Mouse (Mus musculus) common myeloid progenitor, adult 5-6 weeks (primary cell): ENCODE results near the gene Ssh3. TPM values are rescaled to one million over a fixed set of nuclear protein-coding genes. Genes with fewer than 3 reads are reported as not detected.

Experiments
- ATAC-seq: replicated peaks from 2 replicates; pipeline ENCODE4 v1.8.0; 2016; ENCODE audit warnings: low read depth, mild to moderate bottlenecking, moderate TSS enrichment, inconsistent platforms; ENCODE audit not compliant: poor library complexity, severe bottlenecking
- total RNA-seq: library from RNA; stranded (forward); fragments of 200-1000, 187-1606 nt; gene quantifications from 2 replicates; pipeline ENCODE4 v1.2.3, GENCODE M21; 2017

Gene Ssh3
- 13.6 and 22.7 TPM in 2 replicates for total RNA-seq

DNA sequence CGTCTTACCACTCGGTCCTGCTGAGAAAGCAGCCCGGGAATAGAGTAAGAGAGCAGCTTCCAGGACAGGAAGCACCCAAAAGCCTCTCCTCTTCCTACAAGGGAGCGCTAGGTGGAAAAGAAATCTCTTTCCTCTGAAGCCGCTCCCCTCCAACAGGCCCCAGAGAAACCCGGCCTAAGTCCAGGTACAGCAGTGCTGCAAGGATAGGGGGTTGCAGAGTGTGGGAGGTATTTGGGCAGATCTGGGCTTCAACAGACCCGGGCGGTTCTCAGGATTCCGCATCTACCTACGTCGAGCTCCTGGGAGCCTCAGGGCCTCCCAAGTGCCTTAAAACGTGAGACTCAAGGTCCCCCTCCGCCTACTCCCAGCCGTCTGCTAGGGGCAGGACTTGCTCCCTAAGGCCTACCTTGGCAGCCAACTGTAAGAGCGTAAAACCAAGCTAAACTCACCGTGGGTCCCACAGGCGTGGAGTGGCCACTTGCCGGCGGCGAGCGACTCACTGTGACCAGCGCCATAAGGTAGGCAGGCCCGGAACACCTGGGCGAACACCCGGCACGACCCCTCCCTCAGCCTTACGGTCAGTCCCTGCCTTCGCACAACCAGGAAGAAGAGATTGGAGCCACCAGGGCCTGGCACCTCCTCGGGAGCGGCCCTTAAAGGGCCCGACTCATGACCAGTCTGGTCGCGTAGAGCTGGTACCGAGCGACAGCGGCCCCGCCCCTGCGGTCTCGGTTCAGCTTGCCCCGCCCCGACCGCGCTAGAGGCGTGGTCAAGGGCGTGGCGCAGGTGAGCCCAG, at the start of gene Ssh3:
TSS of gene Ssh3 (minus strand) at position 615 of the 796 bp plus-strand sequence.
- ATAC-seq: peak; percentile 90

DNA sequence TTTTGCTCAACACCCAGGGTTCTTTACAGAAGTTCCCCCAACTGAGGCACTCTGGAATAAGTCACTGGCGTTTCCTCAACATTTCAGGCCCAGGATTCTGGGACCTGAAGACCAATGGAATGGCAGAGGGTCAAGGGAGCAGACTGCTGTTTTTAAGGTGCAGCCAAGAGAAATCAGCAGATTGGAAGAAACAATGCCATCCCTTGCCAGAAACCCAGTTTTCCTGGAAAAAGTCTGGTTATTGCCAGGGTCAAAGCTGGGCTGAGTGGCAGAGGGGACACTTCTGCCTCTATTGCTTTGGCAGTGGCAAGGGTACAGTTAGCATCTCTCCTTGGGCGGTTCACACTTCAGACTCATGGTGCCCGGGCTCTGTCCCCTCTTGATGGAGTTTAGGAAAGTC, 48.2 kb upstream of the Ssh3 start:
- no peak for ATAC-seq

DNA sequence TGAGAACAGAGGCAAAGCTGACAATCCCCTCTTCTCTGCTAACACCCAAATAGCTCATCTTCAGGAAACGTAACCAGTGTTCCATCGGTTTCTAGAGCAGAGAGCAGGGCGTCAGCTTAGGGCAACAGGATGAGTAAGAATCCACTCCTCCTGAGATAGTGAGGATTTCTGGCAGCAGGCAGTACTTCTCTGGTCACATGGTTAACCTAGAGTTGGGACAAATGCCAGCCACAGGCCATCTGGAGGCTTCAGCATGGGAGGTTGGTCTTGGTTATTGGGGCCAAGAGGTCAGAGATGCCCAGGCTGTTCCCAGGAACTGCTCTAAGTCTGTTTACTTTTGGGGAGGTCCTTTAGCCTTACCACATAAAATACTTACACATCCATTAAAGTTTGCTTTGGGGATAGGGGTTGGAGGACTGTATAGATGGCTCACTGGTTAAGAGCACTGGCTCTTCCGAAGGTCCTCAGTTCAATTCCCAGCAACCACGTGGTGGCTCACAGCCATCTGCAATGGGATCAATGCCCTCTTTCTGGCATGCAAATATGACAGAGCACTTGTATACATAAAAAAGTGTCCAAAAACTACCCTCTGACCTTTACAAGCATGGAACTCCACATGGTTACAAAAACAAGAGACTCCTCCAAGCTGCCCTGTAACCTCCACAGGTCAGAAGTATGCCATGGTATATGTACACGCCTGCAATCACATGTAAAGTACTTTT, 46.4 kb upstream of the Ssh3 start:
- ATAC-seq: no peak

DNA sequence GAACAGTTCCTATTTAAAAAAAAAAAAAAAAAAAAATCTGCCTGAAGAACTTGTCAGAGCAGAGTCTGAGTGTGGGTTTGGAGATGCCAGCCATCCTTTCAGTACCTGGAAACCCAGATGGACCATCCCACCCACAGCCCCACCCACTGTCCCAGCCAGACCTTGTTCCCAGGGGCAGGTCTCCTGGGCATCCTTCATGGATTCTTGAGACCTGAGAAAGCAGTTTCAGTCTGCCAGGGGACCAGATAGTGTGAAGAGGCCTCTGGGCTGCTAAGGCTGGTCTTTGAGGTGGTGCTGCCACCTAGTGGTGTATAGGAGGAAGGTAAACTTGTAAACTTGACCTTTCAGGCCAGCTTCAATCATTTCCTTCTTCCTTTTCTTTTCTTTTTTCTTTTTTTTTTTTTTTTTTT, 40.8 kb upstream of the Ssh3 start:
- ATAC-seq: peak; percentile 75

DNA sequence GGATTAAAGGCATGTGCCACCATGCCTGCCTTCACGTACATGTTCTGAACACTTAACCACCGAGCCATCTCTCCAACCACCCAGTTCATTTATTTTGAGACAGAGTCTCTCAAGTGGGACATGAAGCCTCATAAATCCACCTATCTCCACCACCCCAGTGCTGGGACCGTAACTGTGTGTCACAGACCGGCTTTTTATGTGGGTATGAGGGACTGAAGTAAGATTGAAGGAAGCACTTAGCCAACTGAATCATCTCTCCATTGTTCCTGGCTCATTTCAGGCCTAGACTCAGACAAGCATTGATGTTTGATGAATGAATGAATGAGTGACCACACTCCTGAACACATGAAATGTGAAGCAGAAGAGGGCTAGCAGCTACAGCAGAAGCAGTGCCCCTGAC, 40.3 kb upstream of the Ssh3 start:
- no peak for ATAC-seq

DNA sequence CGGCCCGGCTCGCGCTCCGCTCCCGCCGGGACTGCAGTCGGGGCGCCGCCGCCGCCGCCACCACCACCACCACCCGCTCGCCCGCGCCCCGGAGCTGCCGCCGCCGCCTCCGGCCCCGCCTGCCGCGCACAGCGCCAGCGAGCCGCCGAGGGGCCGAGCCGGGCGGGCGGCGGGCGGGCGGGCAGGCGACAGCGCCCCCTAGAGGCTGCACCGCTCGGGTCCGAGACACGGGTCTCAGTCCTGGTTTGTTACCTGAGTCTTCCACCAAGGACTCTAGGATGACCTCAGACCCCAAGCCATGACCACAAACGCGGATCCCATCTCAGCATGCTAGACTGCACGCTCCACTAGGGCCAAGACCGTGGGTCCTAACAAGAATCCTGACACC, 37.2 kb upstream of the Ssh3 start, which contains the start of gene Grk2:
TSS of gene Grk2 (minus strand) at position 33 of the 388 bp plus-strand sequence.
- peak; percentile 10; the same call in 1 of the 2 replicates for ATAC-seq

DNA sequence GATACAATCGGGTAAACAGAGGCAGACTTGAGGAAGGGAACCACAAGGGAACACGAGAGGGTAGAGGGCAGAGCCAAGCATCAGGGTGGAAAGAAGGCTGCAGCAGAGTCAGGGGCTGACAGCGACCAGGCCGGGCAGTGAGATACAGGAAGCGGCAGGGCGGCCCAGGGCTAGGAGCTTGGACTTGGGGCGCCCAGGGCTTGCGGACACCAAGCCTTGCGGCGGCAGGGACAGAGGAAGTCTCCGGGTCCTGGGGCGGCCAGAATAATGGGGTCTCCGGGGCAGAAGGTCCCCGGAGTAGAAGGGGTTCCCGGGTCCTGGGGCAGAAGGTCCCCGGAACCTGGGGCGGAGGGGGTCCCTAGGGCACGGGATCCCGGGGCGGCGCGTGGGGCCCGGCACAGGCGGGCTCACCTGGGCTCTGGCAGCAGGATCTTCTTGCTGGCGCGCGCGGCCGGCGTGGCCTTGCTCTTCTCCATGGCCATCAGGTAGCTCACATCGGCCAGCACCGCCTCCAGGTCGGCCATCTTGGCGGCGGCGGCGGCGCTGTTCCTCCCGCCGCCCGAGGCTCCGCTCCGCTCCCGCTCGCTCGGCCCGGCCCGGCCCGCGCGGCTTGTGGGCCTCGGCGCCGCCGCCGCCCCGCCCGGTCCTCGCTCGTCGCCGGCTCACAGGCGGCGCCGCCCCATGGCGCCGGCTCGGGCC, 36.7 kb upstream of the Ssh3 start:
- ATAC-seq: no peak

DNA sequence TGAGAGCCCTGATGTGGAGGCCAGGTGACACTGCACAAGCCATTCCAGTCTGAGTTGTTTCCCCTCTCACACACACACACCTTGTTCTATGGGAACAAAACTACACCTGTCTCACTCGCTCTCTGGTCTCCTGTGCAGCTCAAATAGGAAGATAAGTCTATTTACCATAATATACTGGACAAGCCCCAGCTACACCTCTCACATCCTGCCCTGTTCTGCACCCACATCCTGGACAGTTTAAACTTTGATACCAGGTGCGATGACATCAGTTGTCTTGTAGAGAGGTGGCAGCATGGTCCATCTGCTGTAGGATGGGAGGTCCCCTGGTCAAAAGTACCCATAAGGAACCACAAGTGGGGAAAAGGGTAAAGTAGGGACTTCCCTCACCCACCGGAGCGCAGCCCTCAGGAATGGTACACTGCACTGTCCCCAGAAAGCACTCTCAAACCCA, 35.9 kb upstream of the Ssh3 start:
- no peak for ATAC-seq

DNA sequence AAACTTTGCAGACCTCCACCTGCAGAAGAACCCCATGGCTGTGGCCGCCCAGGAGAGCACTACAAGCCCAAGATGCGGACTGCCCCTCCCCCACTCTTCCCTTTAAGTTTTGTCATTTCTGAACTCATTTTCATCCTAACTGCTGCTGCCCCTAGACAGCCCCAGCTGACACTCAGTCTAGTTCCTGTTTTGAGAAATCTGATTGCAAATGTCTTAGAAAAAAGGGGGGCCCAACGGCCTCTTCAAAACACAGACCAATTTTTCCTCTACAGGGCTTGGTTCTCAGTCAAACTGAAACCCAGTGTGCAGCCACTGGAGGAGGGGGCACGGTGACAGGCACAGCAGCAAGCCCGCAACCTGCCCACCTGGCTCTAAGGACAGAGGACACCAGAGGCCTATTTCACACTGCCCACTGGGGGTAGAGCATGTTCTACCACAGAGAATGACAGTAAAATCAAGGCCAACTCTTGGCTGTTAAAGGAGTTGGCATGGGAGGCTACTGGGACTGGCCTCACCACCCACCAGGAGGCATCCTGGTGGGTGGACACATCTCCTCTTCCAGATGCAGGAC, 35.4 kb upstream of the Ssh3 start:
- peak; percentile 16 for ATAC-seq

DNA sequence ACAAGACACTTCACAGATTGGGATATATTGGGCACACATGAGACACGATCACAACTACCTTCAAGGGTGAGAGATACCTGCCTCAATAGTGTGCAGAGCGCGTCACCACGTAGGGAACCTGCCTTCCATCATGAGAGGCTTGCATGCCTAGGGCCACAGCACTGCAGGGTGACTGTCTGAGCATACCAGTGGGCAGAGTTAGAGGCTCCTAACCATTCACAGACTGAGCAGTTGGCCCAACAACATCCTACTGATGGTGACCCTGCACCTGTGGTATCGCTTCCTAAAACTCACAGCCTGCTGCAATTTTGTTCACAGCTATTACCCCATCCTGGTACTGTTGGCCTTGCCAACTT, 34.6 kb upstream of the Ssh3 start:
- no peak for ATAC-seq

DNA sequence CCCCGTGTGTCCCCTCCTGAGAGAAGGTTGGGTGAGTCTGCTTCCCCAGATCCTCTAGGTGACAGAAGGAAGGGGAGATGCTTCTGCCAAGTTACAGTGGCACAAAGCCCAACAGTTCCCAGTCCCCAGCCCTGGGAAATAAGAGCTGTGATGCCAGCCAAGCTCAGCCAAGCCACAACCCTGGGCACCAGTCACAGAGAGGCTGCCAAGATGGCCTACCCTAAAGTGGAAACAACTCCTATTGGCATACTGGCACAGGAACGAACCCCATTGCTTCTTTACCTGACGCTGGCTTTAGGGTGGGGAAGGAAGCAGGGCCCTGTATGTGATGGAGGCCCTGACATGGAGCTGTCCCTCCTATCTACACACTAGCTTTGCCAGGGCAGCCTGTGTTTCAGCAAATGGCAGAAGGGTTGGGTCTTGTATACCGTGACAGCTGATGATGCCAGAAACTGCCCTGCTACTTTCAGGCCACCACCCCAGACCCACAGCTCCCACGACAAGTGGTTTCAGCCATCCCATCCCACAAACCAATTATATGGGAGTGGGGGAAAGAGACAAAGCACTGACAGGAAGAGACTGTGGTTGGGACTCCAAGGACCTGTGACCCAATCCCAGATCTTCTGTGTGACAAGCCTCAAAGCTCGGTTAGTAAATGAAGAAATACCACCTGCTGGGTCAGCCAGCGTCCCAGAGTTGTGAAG, 34.1 kb upstream of the Ssh3 start:
- no peak for ATAC-seq

DNA sequence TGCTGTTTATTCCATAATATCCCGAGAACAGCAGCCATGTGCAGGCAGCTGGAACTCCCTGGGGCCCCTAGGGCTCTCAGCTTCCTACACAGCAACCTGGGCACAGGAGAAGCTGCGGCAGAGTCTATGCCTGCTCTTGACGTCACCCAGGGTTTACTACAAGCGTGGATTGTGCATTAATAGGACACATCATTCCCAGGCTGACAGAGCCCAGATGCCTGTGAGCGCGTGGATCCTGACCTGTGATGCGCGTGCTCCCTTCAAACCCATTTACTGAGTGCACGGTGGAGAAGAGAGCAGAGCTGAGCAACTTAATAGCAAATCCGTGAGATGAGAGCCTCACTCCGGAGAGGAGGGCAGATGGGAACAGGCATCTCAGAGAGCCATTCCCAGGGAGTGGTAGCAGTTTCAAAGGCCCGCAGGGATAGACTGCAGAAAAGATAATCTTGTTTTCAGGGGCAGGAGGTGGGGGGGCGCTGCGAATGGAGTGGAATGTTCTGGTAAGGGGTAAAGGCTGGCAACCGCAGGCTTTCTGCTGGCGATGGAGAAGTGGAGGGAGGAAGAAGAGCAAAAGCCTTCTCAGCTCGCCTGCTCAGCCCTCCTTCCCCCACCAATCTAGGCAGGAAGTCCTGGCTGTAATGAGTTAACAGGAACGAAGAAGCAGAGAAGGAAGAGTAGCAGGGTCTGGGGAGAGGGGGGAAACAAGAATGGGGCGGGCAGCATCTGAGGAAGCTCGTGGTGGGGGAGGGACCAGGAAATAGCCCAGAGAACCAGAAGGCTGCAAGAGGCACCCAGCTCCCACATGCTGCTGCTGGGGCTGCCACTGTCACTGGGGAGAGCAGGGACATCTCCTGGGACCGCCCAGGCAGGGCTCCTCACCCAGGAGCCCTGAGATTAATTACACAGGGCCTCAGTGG, 33.0 kb upstream of the Ssh3 start:
- ATAC-seq: peak; percentile 46

DNA sequence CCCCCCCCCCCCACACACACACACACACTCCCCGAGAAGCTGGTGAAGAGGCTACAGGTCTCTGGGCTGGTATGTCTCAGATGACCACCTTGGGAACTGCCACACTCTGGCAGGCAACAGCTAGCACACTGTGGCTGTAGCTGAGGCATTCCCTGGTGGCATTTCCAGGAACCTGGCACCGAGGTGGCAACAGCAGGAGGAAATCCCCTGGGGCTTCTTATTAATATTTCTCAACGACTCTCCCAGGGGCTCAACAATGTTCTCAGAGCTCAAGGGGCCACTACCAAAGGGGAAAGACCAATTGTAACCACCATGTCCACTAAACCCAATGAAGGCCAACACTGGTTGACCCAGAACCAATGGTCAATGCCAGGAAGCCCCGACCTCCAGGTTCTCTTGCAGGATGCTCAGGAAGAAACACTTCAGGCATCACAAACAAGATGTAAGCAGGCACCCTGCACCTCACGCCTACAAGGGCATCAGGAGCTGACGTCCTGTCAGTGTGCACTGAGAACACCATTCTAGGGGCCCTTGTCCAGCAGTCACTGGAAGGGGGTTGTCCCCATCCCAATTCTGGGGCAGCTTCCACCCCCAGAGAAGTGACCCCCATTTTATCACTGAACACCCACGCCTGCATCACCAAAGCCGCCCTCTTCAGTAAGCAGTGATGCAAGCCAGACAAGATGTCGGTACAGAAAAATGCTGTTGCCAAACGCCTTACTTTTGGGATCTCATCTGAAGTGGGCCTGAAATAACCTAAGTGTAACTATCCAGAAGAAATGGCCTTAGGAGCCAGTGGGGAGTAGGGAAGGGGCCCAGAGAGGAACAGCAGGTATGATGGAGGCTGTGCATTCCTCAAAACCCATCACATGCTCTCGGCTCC, 32.1 kb upstream of the Ssh3 start:
- no peak for ATAC-seq

DNA sequence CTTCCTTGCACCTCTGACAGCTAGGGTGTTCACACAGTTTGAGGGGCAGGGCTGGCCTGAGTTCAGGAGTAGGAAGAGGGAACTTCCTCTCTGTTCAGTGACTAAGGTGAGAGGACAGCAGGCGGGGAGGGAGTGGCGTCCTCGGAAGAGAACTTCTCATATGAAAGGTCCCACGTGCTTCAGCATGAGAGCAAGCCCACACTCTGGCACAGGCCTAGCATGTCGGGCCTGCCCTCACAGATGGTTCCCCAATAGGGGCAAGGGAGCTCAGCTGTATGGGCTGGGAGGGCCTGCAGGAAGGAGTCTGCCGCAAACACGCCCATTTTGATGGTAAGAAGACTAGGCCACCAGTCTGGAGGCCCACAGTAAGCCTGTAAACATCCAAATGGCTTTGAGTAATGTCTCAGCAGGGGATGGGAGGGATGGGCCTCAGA, 31.3 kb upstream of the Ssh3 start:
- peak; percentile 71 for ATAC-seq

DNA sequence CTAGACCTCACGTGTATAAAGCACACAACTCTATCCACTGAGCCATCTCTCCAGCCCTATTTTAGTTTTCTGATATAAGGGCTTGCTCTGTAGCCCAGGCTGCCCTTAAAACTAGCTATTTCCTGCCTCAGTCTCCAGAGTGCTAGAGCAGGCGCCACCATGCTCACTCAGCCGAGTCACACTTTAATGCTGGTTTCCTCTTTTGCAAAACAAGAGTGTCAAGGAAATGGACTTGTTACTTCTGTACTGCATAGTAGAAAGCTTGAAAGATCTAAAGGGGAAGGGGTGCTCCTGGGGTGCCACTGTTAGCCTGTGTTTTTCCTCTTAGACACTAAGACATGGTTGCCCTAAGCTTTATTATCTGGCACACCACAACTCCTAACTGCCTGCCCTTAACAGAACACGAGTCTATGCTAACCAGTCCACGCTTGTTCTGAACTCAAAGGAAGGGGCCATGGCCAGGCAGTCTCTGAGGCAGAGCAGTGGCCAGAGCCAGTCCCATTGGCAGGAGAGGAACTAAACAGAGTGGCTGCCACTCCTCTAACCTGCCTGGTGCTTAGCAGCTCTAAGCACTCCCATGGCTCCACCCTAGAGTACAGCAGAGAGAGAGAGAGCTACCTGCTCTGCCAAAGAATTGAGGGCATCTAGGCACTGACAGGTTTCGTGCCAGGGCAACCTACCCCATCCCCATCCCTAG, 30.7 kb upstream of the Ssh3 start:
- peak; percentile 4; the same call in 1 of the 2 replicates for ATAC-seq

DNA sequence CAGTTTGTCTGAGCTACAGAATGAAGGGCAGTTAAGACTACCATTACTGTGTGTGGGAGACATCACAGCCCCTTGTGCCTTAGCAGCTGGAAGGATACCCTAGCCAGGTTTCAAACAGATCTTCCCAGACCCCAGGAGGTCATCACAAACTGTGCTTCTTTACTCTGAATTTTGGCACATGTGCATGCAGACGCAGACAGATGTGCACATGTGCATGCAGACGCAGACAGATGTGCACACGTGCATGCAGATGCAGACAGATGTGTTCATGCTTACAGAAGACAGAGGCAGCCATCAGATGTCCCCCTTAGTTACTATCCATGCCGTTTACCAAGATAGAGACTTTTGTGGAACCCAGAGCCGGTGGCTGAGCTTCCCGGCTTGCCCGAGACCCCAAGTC, 30.1 kb upstream of the Ssh3 start:
- no peak for ATAC-seq
